Mouse (Mus musculus) frontal cortex, postnatal 10 days (tissue): ENCODE data around the gene Nfkb2.
A peak's percentile ranks its signal among the peaks of the same experiment; 100 is the strongest.

Source experiments
- DNase-seq, 2 experiments: peaks; one replicate each; pipeline ENCODE4 v3.0.0; 2022; ENCODE audit warnings: low spot score in 2 of 2, mixed read lengths in 1 of 2

Nfkb2 gene

GRCm38 (mm10) chr19:46322996-46323572 is 19.0 kb downstream of the Nfkb2 start:
- DNase-seq = peak in 1 of 2 experiments; percentile 34

GRCm38 (mm10) chr19:46323716-46324115 is 19.6 kb downstream of the Nfkb2 start:
- peak in 1 of 2 experiments; percentile 5 for DNase-seq

DNA sequence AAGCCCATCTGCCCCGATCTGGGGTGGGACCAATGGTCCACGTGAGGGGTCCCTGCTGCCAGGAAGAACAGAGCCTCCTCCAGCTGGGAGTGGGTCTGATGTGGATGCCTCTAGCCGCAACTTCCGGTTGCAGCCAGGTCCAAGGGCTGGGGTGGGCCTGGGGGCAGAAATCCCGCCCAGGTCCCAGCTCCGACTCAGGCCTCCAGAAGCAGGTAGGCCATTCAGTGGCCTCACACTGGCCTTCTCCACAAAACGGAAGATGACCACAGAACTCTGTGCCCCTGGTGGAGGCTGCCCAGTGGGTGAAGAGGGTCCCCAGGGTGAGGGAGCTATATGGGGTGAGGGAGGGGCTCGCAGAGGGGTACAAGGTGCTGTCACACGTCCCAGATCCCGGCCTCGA is 20.2 kb downstream of the Nfkb2 start:
- peak in 1 of 2 experiments; percentile 14 for DNase-seq

GRCm38 (mm10) chr19:46324918-46325317 is 20.8 kb downstream of the Nfkb2 start:
- no peak for DNase-seq

- peak in 1 of 2 experiments; percentile 46 for DNase-seq
Observed at GRCm38 (mm10) chr19:46326019-46326755, 22.1 kb downstream of the Nfkb2 start.

GRCm38 (mm10) chr19:46326756-46327305 is 22.7 kb downstream of the Nfkb2 start, which contains the start of gene Psd:
Psd (minus strand) TSS chr19:46327156.
- DNase-seq = peak in 1 of 2 experiments; percentile 70

GRCm38 (mm10) chr19:46327531-46328064 is 23.5 kb downstream of the Nfkb2 start:
- DNase-seq = no peak

DNA sequence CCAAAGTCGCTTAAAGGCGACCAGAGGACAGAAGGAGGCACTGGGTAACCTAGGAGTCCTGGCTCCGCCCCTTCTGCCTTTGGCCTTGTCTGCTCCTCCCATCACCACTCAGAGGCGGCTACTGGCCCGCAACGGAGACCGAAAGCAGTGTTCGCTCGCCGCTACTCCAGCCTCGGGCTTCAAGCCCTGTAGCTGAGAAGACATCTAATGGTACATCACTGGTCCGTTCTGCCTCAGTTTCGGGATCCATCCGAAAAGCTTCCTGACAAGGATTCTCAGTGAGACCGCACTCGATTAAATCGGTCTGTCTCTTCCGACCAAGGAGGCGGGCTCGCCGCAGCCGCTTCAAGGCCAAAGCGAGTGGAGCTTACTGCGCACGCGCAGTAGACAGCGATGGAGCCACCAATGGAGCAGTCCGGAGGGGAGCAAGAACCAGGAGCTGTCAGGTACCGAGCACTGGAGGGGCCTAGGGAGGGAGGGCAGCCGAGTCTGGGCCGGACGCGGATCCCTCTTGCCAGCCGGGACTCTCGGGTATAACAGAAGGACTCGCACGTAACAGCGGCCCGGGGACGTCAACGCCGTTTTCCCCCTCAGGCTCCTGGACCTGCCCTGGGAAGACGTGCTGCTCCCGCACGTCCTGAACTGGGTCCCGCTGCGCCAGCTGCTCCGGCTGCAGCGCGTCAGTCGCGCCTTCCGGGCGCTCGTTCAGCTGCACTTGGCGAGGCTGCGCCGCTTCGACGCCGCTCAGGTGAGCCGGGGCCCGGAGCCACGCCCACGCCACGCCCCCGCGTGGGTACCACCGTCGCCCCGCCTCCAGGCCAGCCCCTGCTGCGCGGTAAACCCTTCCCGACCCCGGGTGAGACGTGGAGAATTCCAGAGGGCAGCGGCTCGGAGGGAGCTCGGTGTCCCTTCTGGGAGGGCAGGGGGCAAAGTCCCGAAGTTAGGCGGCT is 24.2 kb downstream of the Nfkb2 start, which contains the start of gene Fbxl15:
Fbxl15 (plus strand) TSS at position 104 of the 950 bp plus-strand sequence.
- peak; percentile 95 to 96 for DNase-seq

GRCm38 (mm10) chr19:46329031-46329641 is 25.0 kb downstream of the Nfkb2 start:
- no peak for DNase-seq

- DNase-seq = peak in 1 of 2 experiments; percentile 78
Observed at GRCm38 (mm10) chr19:46329951-46330350, 25.8 kb downstream of the Nfkb2 start.

DNA sequence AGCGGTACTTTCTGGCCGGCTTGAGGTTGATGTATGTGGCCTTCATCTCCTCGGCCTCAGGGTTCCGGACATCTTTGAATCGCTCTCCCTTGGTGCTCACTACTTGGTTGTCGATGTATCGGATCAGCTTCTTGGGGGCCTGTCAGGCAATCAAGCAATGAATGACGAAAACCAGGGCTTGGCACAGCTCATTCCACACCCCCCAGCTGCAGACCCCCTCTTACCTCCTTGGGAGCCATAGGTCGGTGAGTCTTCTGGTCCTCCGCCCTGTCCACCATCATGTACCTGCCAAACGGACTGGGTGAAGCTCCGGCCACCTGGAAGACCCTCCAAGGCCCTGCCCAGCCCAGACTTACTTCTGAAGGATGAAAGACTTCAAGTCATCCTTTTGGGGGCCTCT is 26.6 kb downstream of the Nfkb2 start:
- DNase-seq = no peak

DNA sequence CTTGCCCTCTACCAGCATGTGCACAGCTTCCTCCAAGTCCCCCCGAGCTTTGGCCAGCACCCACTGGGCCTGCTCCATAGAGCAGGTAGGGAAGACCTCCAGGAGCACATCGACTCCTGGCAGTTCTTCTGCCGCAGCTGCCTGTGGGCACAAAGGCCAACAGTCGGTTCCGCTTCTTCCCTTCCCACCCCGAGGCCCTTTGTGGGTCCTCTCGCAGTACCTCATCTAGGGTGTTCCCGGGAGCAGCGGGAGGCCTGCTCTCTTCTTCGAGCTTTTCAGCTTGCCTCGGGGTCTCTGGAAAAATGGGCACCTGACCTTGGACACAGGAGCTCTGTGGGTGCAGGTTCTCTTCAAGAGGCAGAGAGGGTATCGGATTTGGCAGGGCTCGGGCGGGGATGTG is 27.2 kb downstream of the Nfkb2 start:
- DNase-seq = no peak

GRCm38 (mm10) chr19:46331936-46332335 is 27.8 kb downstream of the Nfkb2 start:
- DNase-seq = no peak

- DNase-seq = no peak
Observed at GRCm38 (mm10) chr19:46332721-46333339, 28.7 kb downstream of the Nfkb2 start.

DNA sequence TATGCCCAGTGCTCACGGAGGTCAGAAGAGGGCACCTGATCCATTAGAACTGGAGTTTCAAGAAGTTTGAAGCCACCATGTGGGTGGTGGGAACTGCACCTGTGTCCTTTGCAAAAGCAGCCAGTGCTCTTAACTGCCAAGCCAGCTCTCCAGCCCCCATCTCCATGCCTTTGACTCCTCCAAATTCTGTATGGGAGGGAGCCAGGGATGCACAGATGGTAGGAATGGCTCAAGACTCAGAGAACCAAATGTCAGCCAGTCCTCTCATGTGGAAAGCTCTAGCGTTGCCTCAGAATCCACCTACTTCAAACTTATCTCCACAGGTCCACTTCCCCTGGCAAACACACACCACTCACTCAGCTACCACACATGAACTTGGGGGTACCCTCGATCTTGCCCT is 29.8 kb downstream of the Nfkb2 start:
- no peak for DNase-seq

GRCm38 (mm10) chr19:46337719-46338330 is 33.7 kb downstream of the Nfkb2 start:
- DNase-seq = no peak

DNA sequence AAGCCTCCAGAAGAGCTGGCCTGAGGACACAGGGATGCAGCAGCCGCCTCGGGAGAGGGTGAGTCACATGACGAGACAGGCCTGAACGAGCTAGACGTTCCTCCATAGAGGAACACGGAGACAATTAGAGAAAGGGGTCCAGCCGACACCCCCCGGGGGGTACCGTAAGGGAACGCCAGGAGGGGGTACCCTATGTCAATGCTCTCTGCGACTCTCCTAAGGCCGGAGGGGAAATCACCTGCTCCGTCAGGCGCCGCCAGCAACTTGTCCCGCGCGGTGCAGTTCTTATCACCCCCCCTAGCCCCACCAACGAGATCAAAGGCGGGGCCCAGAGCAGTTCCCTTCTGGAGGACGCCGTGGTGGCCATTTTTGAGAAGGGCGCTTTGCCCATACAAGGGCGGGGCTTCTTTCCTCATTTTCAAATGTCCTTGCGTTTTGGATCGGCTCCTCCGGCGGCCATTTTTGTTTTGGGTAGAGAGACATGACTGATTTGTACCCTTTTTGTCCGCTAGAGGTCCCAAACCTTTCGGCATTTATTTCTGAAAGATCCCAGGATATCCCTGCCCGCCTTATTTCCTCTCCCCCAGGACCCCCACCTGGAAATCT is 34.3 kb downstream of the Nfkb2 start, which contains the start of gene Cuedc2:
Cuedc2 (minus strand) TSS at position 372 of the 606 bp plus-strand sequence.
- DNase-seq = peak; percentile 94 to 96

DNA sequence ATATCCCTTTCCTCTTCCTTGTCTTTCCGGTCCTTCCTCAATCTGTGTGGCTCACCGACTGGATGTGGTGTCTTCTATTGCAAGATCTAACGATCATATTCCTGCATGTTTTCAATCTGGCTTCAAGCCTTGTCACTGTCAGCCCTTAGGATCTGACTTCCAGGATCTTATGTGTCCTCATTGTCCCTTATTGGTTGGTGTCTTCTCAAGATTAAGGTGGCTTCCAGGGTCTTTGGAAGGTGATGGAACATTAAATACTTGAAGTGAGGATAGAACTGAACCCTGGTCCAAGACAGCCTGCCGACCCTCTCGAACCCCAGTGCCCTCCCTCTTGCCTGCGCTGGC is 34.8 kb downstream of the Nfkb2 start:
- DNase-seq = no peak

- DNase-seq = peak in 1 of 2 experiments; percentile 43
Observed at GRCm38 (mm10) chr19:46339287-46339971, 35.3 kb downstream of the Nfkb2 start.
